Mouse (Mus musculus): ENCODE measurements around the gene Smad1.

- TF ChIP-seq CTCF (IDR thresholded peaks at IDR 0.05; ENCODE audit: borderline replicate concordance, insufficient read depth, low read depth, low read length) (no peak), POLR2A (IDR thresholded peaks at IDR 0.05; ENCODE audit: borderline replicate concordance, insufficient read depth, low read length) (no peak)
Observed at GRCm38 (mm10) chr8:79382857-79383262, 16.5 kb downstream of the Smad1 start.
